In the genomic region with DNA sequence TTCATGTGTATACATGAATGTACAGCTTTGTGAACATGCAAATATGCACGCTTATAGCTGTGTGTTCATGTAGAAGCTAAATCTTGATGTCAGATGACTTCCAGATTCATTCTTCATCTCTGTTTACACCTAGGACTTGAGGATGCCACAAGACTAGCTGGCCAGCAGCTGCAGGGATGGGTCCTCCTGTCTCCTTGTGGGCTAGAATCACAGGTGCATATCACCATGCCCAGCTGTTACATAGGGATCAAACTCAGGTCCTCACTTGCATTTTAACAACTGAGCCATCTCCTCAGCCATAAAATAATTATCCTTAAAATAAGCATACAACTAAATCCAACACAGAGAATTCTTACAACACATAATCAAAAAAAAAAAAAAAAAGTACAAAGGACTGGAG, we compare ENCODE assay signal across 16 mouse cellular contexts. TPM values are rescaled to one million over a fixed set of nuclear protein-coding genes. Genes with fewer than 3 reads are reported as not detected.
DNase-seq lines count a peak whose midpoint lies in the region; TF ChIP-seq lines count a peak whose summit lies in the region.
"Had no signal": no experiment of that assay in that cellular context is flagged by ENCODE, and none has a peak within 500 bp of the region (broad histone marks: within the 10 kb centered on the region; RNA-seq: fewer than 3 reads in every experiment).

No protein-coding gene starts in this region.

- peaks cover 10% of the 10 kb centered on the region for H3K79me2 ChIP-seq in myocyte (ENCODE audit: control insufficient read depth, insufficient read depth)

- TF ChIP-seq POLR2A in myocyte (IDR thresholded peaks at IDR 0.05; ENCODE audit: insufficient read length, low read depth) = no peak

- no peaks in the 10 kb centered on the region for H3K36me3 ChIP-seq in myocyte (ENCODE audit: control insufficient read depth, insufficient read depth)

- H3ac ChIP-seq in myocyte (ENCODE audit: control insufficient read depth, insufficient read length) = no peak overlapping the region

- no peak for DNase-seq in layer of hippocampus, adult 2 months (ENCODE audit: low spot score in 2 of 2)
- DNase-seq in layer of hippocampus, postnatal 10 days (ENCODE audit: low spot score in 2 of 2) = no peak
- no peak for DNase-seq in retina, embryonic 14.5 days (ENCODE audit: low spot score)
- DNase-seq: adrenal gland, adult 2 months; adrenal gland, adult 8-10 months; adrenal gland, postnatal 10 days; adrenal gland, postnatal 14 days; adrenal gland, postnatal 25 days; adrenal gland, postnatal 36 days; B cell, adult 2 months; cerebellum, adult 11 months; cerebellum, adult 11-12 months; cerebellum, adult 18-20 months had no signal

- H3K4me3 ChIP-seq in layer of hippocampus, adult 2 months = no peak overlapping the region
- H3K4me3 ChIP-seq in myocyte = no peak overlapping the region

- peak overlapping the region; percentile 55; the same call in 1 of the 2 replicates for H3K27ac ChIP-seq in layer of hippocampus, adult 2 months

- no peak for TF ChIP-seq CTCF in layer of hippocampus, adult 2 months (conservative IDR thresholded peaks at IDR 0.05)

- H3K4me2 ChIP-seq in myocyte (ENCODE audit: low read depth) = no peak overlapping the region

- no peaks in the 10 kb centered on the region for H3K27me3 ChIP-seq in myocyte (ENCODE audit: control insufficient read depth, insufficient read depth, insufficient read length)
- H3K27me3 ChIP-seq: CH12.LX, Patski had no signal

TF ChIP-seq in myocyte, 11 proteins besides CTCF, POLR2A, EP300 and RAD21:
- TF ChIP-seq POLR2AphosphoS2 (IDR thresholded peaks at IDR 0.05; ENCODE audit: insufficient read length, low read depth) (no peak), MYOD1 (IDR thresholded peaks at IDR 0.05; ENCODE audit: control insufficient read depth in 1 of 3, insufficient read length in 2 of 3, low read depth in 2 of 3) (peak in 2 of 3 experiments; percentile 51 to 71), SRF (IDR thresholded peaks at IDR 0.05; ENCODE audit: control insufficient read depth, insufficient read length, low read depth) (no peak), MYOG (IDR thresholded peaks at IDR 0.05; ENCODE audit: control insufficient read depth in 1 of 3, insufficient read depth in 1 of 3, insufficient read length in 2 of 3, low read depth in 2 of 3) (peak in 1 of 3 experiments; percentile 38)
TF ChIP-seq in myocyte: peak in this region for 2.

RNA-seq across cellular contexts. Expression of a gene that starts 26.8 kb away (rescaled TPM):
- 10 to 100 TPM; 51.9 to 54.5 TPM for total RNA-seq in layer of hippocampus, adult 2 months (2021)
- 100 to 1,000 TPM; 114 to 124 TPM for total RNA-seq in layer of hippocampus, postnatal 10 days (2021)
- polyA plus RNA-seq in myocyte (2012; fragmentation: generic; extraction: Trizol) = 8.4 TPM
